Mouse (Mus musculus): ENCODE measurements around the gene Hacd3.
"Not testable (repeated sequence)": the region's sequence is repeated elsewhere in the genome, so short reads cannot be mapped to it uniquely, and the experiment has no call there.

Hacd3 gene

GRCm38 (mm10) chr9:65020991-65021886, at the start of gene Hacd3:
Hacd3 (minus strand) TSS chr9:65021693.
- DNase-seq: peak; percentile 85

GRCm38 (mm10) chr9:65070587-65070986, 49.1 kb upstream of the Hacd3 start:
- no peak for DNase-seq

- no peak for DNase-seq
These were observed 42.8 kb upstream of the Hacd3 start for GRCm38 (mm10) chr9:65064251-65064650.

- no peak for DNase-seq
These were observed 29.5 kb upstream of the Hacd3 start for GRCm38 (mm10) chr9:65050981-65051380.

- no peak for DNase-seq
These were observed 27.9 kb upstream of the Hacd3 start for GRCm38 (mm10) chr9:65049422-65049821.

GRCm38 (mm10) chr9:65046993-65047392, 25.5 kb upstream of the Hacd3 start:
- no peak for DNase-seq

- no peak for DNase-seq
These were observed 19.9 kb upstream of the Hacd3 start for GRCm38 (mm10) chr9:65041430-65041829.

- DNase-seq: no peak
These were observed 15.4 kb upstream of the Hacd3 start for GRCm38 (mm10) chr9:65036861-65037260.

GRCm38 (mm10) chr9:65036456-65036855, 15.0 kb upstream of the Hacd3 start:
- DNase-seq: no peak

- DNase-seq: peak; percentile 92
These were observed 11.0 kb upstream of the Hacd3 start, which contains the start of gene Dpp8 for GRCm38 (mm10) chr9:65032269-65033108. Dpp8 (plus strand) TSS chr9:65032414.

- no peak for DNase-seq
These were observed 10.4 kb upstream of the Hacd3 start for GRCm38 (mm10) chr9:65031894-65032268.

GRCm38 (mm10) chr9:65031355-65031754, 9.9 kb upstream of the Hacd3 start:
- not testable (repeated sequence) for DNase-seq

GRCm38 (mm10) chr9:65028313-65028712, 6.8 kb upstream of the Hacd3 start:
- no peak for DNase-seq

GRCm38 (mm10) chr9:65027241-65027640, 5.7 kb upstream of the Hacd3 start:
- DNase-seq: no peak

- DNase-seq: no peak
These were observed 2.0 kb upstream of the Hacd3 start for GRCm38 (mm10) chr9:65023447-65023846.

GRCm38 (mm10) chr9:65022580-65023135, 1.2 kb upstream of the Hacd3 start:
- DNase-seq: no peak

- DNase-seq: no peak
These were observed 540 bp upstream of the Hacd3 start for GRCm38 (mm10) chr9:65021887-65022579.

- DNase-seq: no peak
These were observed 1.4 kb downstream of the Hacd3 start for GRCm38 (mm10) chr9:65020128-65020527.

- no peak for DNase-seq
These were observed 2.3 kb downstream of the Hacd3 start for GRCm38 (mm10) chr9:65019146-65019545.

- DNase-seq: no peak
These were observed 2.8 kb downstream of the Hacd3 start for GRCm38 (mm10) chr9:65018588-65019121.

- DNase-seq: no peak
These were observed 3.6 kb downstream of the Hacd3 start for GRCm38 (mm10) chr9:65017896-65018295.
